Mouse (Mus musculus) neural tube, embryonic 15.5 days (tissue): ENCODE measurements around the gene Mboat7. TPM values are rescaled to one million over a fixed set of nuclear protein-coding genes. Genes with fewer than 3 reads are reported as not detected.
"Not testable (repeated sequence)": the region's sequence is repeated elsewhere in the genome, so short reads cannot be mapped to it uniquely, and the experiment has no call there.

Experiments
- ATAC-seq: fragments of 200-750 bp; cut with Nextera tagmentation; 2 replicates; pipeline ENCODE4 v1.8.0; 2017; ENCODE audit warnings: mild to moderate bottlenecking, moderate TSS enrichment, moderate library complexity; ENCODE audit not compliant: low FRiP score
- H3K27ac ChIP-seq: fragments of 300-500 bp; sonication (generic); replicated peaks from 2 replicates; pipeline ENCODE4 v1.5.1; 2015; ENCODE audit warnings: mild to moderate bottlenecking, inconsistent platforms
- H3K27me3 ChIP-seq: fragments of 300-500 bp; sonication (generic); replicated peaks from 2 replicates; pipeline ENCODE4 v1.6.1; 2015; ENCODE audit warnings: inconsistent platforms
- H3K36me3 ChIP-seq: fragments of 300-500 bp; sonication (generic); 2 replicates; pipeline ENCODE4 v1.6.1; 2015; ENCODE audit warnings: inconsistent platforms
- H3K4me1 ChIP-seq: fragments of 300-500 bp; sonication (generic); 2 replicates; pipeline ENCODE4 v1.6.1; 2015; ENCODE audit warnings: inconsistent platforms
- H3K4me2 ChIP-seq: fragments of 300-500 bp; sonication (generic); 2 replicates; pipeline ENCODE4 v1.6.1; 2015; ENCODE audit warnings: inconsistent platforms, mild to moderate bottlenecking, moderate library complexity
- H3K4me3 ChIP-seq: fragments of 300-500 bp; sonication (generic); replicated peaks from 2 replicates; pipeline ENCODE4 v1.5.1; 2015; ENCODE audit warnings: mild to moderate bottlenecking, inconsistent platforms
- H3K9ac ChIP-seq: fragments of 300-500 bp; sonication (generic); replicated peaks from 2 replicates; pipeline ENCODE4 v1.6.1; 2015; ENCODE audit warnings: mild to moderate bottlenecking, inconsistent platforms
- H3K9me3 ChIP-seq: fragments of 300-500 bp; sonication (generic); replicated peaks from 2 replicates; pipeline ENCODE4 v1.6.1; 2016; ENCODE audit warnings: inconsistent platforms
- WGBS: fragments of 180-500 bp; shearing (Covaris S2); methylation state at CpG from one replicate; pipeline ENCODE4 v1.1.7; 2015; ENCODE audit warnings: mixed read lengths; 5-methylcytosine and 5-hydroxymethylcytosine counted together
- polyA plus RNA-seq: library from polyadenylated mRNA; unstranded; fragments of >200 nt; fragmentation: Nextera tagmentation; extraction: Ambion mirVana; gene quantifications from 2 replicates; pipeline ENCODE4 v1.2.1, GENCODE M21; 2015

Gene Mboat7
- polyA plus RNA-seq, 1 experiment from 2014 or later = 110 TPM

- WGBS = 33% methylated on average over 6 of the region's 6 CpGs
- H3K27me3 ChIP-seq = no peaks in the 10 kb centered on the region
- H3K4me1 ChIP-seq = peaks cover 23% of the 10 kb centered on the region
- ATAC-seq = no peak
- no peaks in the 10 kb centered on the region for H3K9me3 ChIP-seq
- H3K27ac ChIP-seq = no peak overlapping the region
- peak overlapping the region; percentile 78 for H3K4me2 ChIP-seq
- H3K9ac ChIP-seq = peak overlapping the region; percentile 74
- H3K4me3 ChIP-seq = peak overlapping the region; percentile 77
- peaks cover 30% of the 10 kb centered on the region for H3K36me3 ChIP-seq
Observed at GRCm38 (mm10) chr7:3705911-3706310, 12.6 kb upstream of the Mboat7 start.

GRCm38 (mm10) chr7:3705461-3705860 lies 12.1 kb upstream of the Mboat7 start:
- H3K4me3 ChIP-seq = peak overlapping the region; percentile 77
- not testable (repeated sequence) for H3K27ac ChIP-seq, ATAC-seq, H3K27me3 ChIP-seq, H3K9me3 ChIP-seq
- 5% methylated on average over 7 of the region's 7 CpGs for WGBS
- H3K4me2 ChIP-seq = peak overlapping the region; percentile 78
- H3K9ac ChIP-seq = peak overlapping the region; percentile 74
- peaks cover 23% of the 10 kb centered on the region for H3K4me1 ChIP-seq
- peaks cover 32% of the 10 kb centered on the region for H3K36me3 ChIP-seq

- H3K4me2 ChIP-seq = peak overlapping the region; percentile 78
- peak; percentile 73 for ATAC-seq
- no peaks in the 10 kb centered on the region for H3K27me3 ChIP-seq
- H3K27ac ChIP-seq = peak overlapping the region; percentile 95
- 3% methylated on average over 20 of the region's 20 CpGs for WGBS
- no peaks in the 10 kb centered on the region for H3K9me3 ChIP-seq
- H3K36me3 ChIP-seq = peaks cover 38% of the 10 kb centered on the region
- peak overlapping the region; percentile 74 for H3K9ac ChIP-seq
- peaks cover 23% of the 10 kb centered on the region for H3K4me1 ChIP-seq
- H3K4me3 ChIP-seq = peak overlapping the region; percentile 77
Observed at GRCm38 (mm10) chr7:3704475-3704874, 11.2 kb upstream of the Mboat7 start.

- WGBS = 1% methylated on average over 42 of the region's 42 CpGs
- Histone ChIP-seq H3K9me3 (no peaks in the 10 kb centered on the region), H3K4me3 (peak within 1 kb of the TSS; percentile 77), H3K4me2 (peak within 1 kb of the TSS; percentile 78), H3K27ac (peak within 1 kb of the TSS; percentile 95), H3K4me1 (peaks cover 23% of the 10 kb centered on the region), H3K9ac (peak within 1 kb of the TSS; percentile 74), H3K36me3 (peaks cover 38% of the 10 kb centered on the region), H3K27me3 (no peaks in the 10 kb centered on the region)
- ATAC-seq = peak; percentile 95
Observed at GRCm38 (mm10) chr7:3703879-3704441, 10.6 kb upstream of the Mboat7 start, which contains the start of gene Rps9. Rps9 (plus strand) TSS chr7:3703993.

- H3K36me3 ChIP-seq = peaks cover 43% of the 10 kb centered on the region
- WGBS = 19% methylated on average over 6 of the region's 6 CpGs
- H3K27ac ChIP-seq = peak overlapping the region; percentile 95
- H3K4me1 ChIP-seq = peaks cover 23% of the 10 kb centered on the region
- H3K4me2 ChIP-seq = peak overlapping the region; percentile 78
- no peaks in the 10 kb centered on the region for H3K9me3 ChIP-seq
- peak overlapping the region; percentile 77 for H3K4me3 ChIP-seq
- peak; percentile 36; the same call in 1 of the 2 replicates for ATAC-seq
- H3K9ac ChIP-seq = peak overlapping the region; percentile 74
- H3K27me3 ChIP-seq = no peaks in the 10 kb centered on the region
Observed at GRCm38 (mm10) chr7:3703148-3703878, 10.0 kb upstream of the Mboat7 start.

- ATAC-seq = no peak
- 91% methylated on average over 6 of the region's 6 CpGs for WGBS
- peaks cover 46% of the 10 kb centered on the region for H3K36me3 ChIP-seq
Observed at GRCm38 (mm10) chr7:3698471-3698870, 5.1 kb upstream of the Mboat7 start.

GRCm38 (mm10) chr7:3694949-3695305 lies 1.6 kb upstream of the Mboat7 start:
- H3K9me3 ChIP-seq, ATAC-seq, H3K27me3 ChIP-seq: not testable (repeated sequence)
- H3K36me3 ChIP-seq = peaks cover 31% of the 10 kb centered on the region
- H3K4me2 ChIP-seq = peak overlapping the region; percentile 79
- H3K4me1 ChIP-seq = peaks cover 42% of the 10 kb centered on the region
- H3K27ac ChIP-seq = peak overlapping the region; percentile 96
- H3K9ac ChIP-seq = peak overlapping the region; percentile 81
- WGBS = 4% methylated on average over 9 of the region's 9 CpGs
- H3K4me3 ChIP-seq = peak overlapping the region; percentile 69

More at GRCm38 (mm10) chr7:3698471-3698870, 5.1 kb upstream of the Mboat7 start:
- Histone ChIP-seq H3K27me3 (no peaks in the 10 kb centered on the region), H3K27ac (no peak overlapping the region), H3K4me3 (no peak overlapping the region), H3K9ac (no peak overlapping the region), H3K9me3 (no peaks in the 10 kb centered on the region), H3K4me1 (peaks cover 22% of the 10 kb centered on the region), H3K4me2 (no peak overlapping the region)

GRCm38 (mm10) chr7:3694076-3694948 lies 989 bp upstream of the Mboat7 start:
- Histone ChIP-seq H3K27ac (peak overlapping the region; percentile 96), H3K4me2 (peak overlapping the region; percentile 79), H3K9me3 (no peaks in the 10 kb centered on the region), H3K4me1 (peaks cover 42% of the 10 kb centered on the region), H3K9ac (peak overlapping the region; percentile 81), H3K27me3 (no peaks in the 10 kb centered on the region), H3K36me3 (peaks cover 30% of the 10 kb centered on the region), H3K4me3 (peak overlapping the region; percentile 69)
- WGBS = under 1% methylated on average over 51 of the region's 55 CpGs
- ATAC-seq = peak; percentile 48

- Histone ChIP-seq H3K9ac (peak overlapping the region; percentile 81), H3K36me3 (peaks cover 29% of the 10 kb centered on the region), H3K4me3 (peak overlapping the region; percentile 69), H3K27me3 (no peaks in the 10 kb centered on the region), H3K27ac (peak overlapping the region; percentile 96), H3K4me2 (peak overlapping the region; percentile 79), H3K4me1 (peaks cover 42% of the 10 kb centered on the region), H3K9me3 (no peaks in the 10 kb centered on the region)
- no peak for ATAC-seq
- under 1% methylated on average over 18 of the region's 18 CpGs for WGBS
Observed at GRCm38 (mm10) chr7:3693809-3694075, 419 bp upstream of the Mboat7 start.

- peak within 1 kb of the TSS; percentile 81 for H3K9ac ChIP-seq
- peaks cover 26% of the 10 kb centered on the region for H3K36me3 ChIP-seq
- ATAC-seq = no peak
- H3K9me3 ChIP-seq = no peaks in the 10 kb centered on the region
- peak within 1 kb of the TSS; percentile 79 for H3K4me2 ChIP-seq
- no peaks in the 10 kb centered on the region for H3K27me3 ChIP-seq
- under 1% methylated on average over 49 of the region's 49 CpGs for WGBS
- H3K4me1 ChIP-seq = peaks cover 37% of the 10 kb centered on the region
- peak within 1 kb of the TSS; percentile 96 for H3K27ac ChIP-seq
- H3K4me3 ChIP-seq = peak within 1 kb of the TSS; percentile 69
Observed at GRCm38 (mm10) chr7:3692382-3692986, 839 bp downstream of the Mboat7 start, which contains the start of gene Tsen34. Tsen34 (plus strand) TSS chr7:3692863.

- WGBS = 32% methylated on average over 3 of the region's 3 CpGs
- Histone ChIP-seq H3K9me3 (no peaks in the 10 kb centered on the region), H3K4me1 (peaks cover 36% of the 10 kb centered on the region), H3K4me2 (peak overlapping the region; percentile 79), H3K9ac (peak overlapping the region; percentile 81), H3K4me3 (peak overlapping the region; percentile 69), H3K36me3 (peaks cover 27% of the 10 kb centered on the region), H3K27me3 (no peaks in the 10 kb centered on the region), H3K27ac (peak overlapping the region; percentile 96)
- no peak for ATAC-seq
Observed at GRCm38 (mm10) chr7:3691919-3692318, 1.4 kb downstream of the Mboat7 start.
